Mouse (Mus musculus) embryonic fibroblast, embryonic 13.5 days (primary cell): Measurements from ENCODE around the gene Gadd45gip1.

Experiments
- CTCF ChIP-seq: IDR thresholded peaks from 2 replicates; pipeline ENCODE4 v1.5.1; 2011; ENCODE audit warnings: mild to moderate bottlenecking, control low read depth, low read length, moderate library complexity, borderline replicate concordance; ENCODE audit not compliant: insufficient read depth
- POLR2A ChIP-seq: IDR thresholded peaks from 2 replicates; pipeline ENCODE4 v1.6.1; 2011; ENCODE audit warnings: low read depth, mild to moderate bottlenecking, control low read depth, low read length, moderate library complexity

- TF ChIP-seq POLR2A (no peak), CTCF (no peak)
These were observed 18.3 kb upstream of the Gadd45gip1 start for GRCm38 (mm10) chr8:84813059-84813458.
